Mouse (Mus musculus) B cell, adult 2 months (primary cell): ENCODE data around the gene Snx29.

Experiments used
- DNase-seq, 2 experiments: peaks; one replicate each; pipeline ENCODE4 v3.0.0; 2022

Gene Snx29

GRCm38 (mm10) chr16:11694386-11694785, 371.7 kb downstream of the Snx29 start:
- DNase-seq: no peak

- no peak for DNase-seq
Observed at GRCm38 (mm10) chr16:11696767-11697166, 374.1 kb downstream of the Snx29 start.

- DNase-seq: no peak
Observed at GRCm38 (mm10) chr16:11697710-11698357, 375.1 kb downstream of the Snx29 start.

- no peak for DNase-seq
Observed at GRCm38 (mm10) chr16:11701579-11701978, 378.9 kb downstream of the Snx29 start.

GRCm38 (mm10) chr16:11704096-11704495, 381.4 kb downstream of the Snx29 start:
- no peak for DNase-seq

GRCm38 (mm10) chr16:11705456-11705855, 382.7 kb downstream of the Snx29 start:
- no peak for DNase-seq

- no peak for DNase-seq
Observed at GRCm38 (mm10) chr16:11708097-11708496, 385.4 kb downstream of the Snx29 start.

- DNase-seq: no peak
Observed at GRCm38 (mm10) chr16:11709382-11709781, 386.7 kb downstream of the Snx29 start.

GRCm38 (mm10) chr16:11709999-11710667, 387.4 kb downstream of the Snx29 start:
- no peak for DNase-seq

GRCm38 (mm10) chr16:11713265-11713865, 390.7 kb downstream of the Snx29 start:
- DNase-seq: no peak

GRCm38 (mm10) chr16:11716932-11717331, 394.2 kb downstream of the Snx29 start:
- no peak for DNase-seq

- DNase-seq: no peak
Observed at GRCm38 (mm10) chr16:11725901-11726300, 403.2 kb downstream of the Snx29 start.

- DNase-seq: no peak
Observed at GRCm38 (mm10) chr16:11727331-11727730, 404.6 kb downstream of the Snx29 start.

- DNase-seq: no peak
Observed at GRCm38 (mm10) chr16:11728131-11728530, 405.4 kb downstream of the Snx29 start.

- DNase-seq: no peak
Observed at GRCm38 (mm10) chr16:11728627-11729026, 405.9 kb downstream of the Snx29 start.

GRCm38 (mm10) chr16:11729111-11729510, 406.4 kb downstream of the Snx29 start:
- no peak for DNase-seq

GRCm38 (mm10) chr16:11729815-11730214, 407.1 kb downstream of the Snx29 start:
- no peak for DNase-seq

- no peak for DNase-seq
Observed at GRCm38 (mm10) chr16:11731014-11731535, 408.4 kb downstream of the Snx29 start.

GRCm38 (mm10) chr16:11738341-11738740, 415.6 kb downstream of the Snx29 start:
- no peak for DNase-seq

- DNase-seq: no peak
Observed at GRCm38 (mm10) chr16:11741951-11742350, 419.2 kb downstream of the Snx29 start.

GRCm38 (mm10) chr16:11742351-11742750, 419.6 kb downstream of the Snx29 start:
- no peak for DNase-seq

GRCm38 (mm10) chr16:11743013-11743412, 420.3 kb downstream of the Snx29 start:
- no peak for DNase-seq

GRCm38 (mm10) chr16:11743724-11744123, 421.0 kb downstream of the Snx29 start:
- no peak for DNase-seq

- DNase-seq: no peak
Observed at GRCm38 (mm10) chr16:11746036-11746435, 423.3 kb downstream of the Snx29 start.
